Mouse (Mus musculus) lung, postnatal 25 days (tissue): ENCODE measurements around the gene Mier2.

ENCODE experiments used
- DNase-seq: peaks from one replicate; pipeline ENCODE4 v3.0.0; 2022; ENCODE audit warnings: low spot score

The Mier2 gene

GRCm38 (mm10) chr10:79554330-79555237 lies at the start of gene Mier2:
Mier2 (minus strand) TSS chr10:79555199.
- DNase-seq: peak; percentile 68

GRCm38 (mm10) chr10:79597936-79598230 lies 42.9 kb upstream of the Mier2 start:
- no peak for DNase-seq

GRCm38 (mm10) chr10:79597051-79597935 lies 42.3 kb upstream of the Mier2 start:
- DNase-seq: no peak

GRCm38 (mm10) chr10:79595590-79595929 lies 40.6 kb upstream of the Mier2 start:
- DNase-seq: no peak

GRCm38 (mm10) chr10:79594872-79595589 lies 40.0 kb upstream of the Mier2 start:
- peak; percentile 54 for DNase-seq

GRCm38 (mm10) chr10:79594111-79594510 lies 39.1 kb upstream of the Mier2 start:
- no peak for DNase-seq

DNA sequence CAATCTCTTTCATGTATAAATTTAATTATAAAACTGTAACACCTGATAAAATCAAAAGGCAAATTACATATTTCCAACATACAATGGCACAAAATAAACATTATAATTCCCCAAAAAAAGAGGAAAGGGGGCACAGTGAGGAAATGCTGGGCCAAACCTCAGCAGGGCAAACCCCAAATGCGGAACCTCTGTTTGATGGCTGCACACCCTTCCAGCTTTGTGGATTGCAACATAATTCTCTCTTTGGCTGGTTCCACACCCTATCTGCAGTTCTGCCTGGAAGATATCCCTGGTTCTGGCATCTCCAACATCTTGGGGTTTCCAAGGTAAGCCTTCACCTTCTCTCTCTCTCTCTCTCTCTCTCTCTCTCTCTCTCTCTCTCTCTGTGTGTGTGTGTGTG lies 35.7 kb upstream of the Mier2 start:
- no peak for DNase-seq

DNA sequence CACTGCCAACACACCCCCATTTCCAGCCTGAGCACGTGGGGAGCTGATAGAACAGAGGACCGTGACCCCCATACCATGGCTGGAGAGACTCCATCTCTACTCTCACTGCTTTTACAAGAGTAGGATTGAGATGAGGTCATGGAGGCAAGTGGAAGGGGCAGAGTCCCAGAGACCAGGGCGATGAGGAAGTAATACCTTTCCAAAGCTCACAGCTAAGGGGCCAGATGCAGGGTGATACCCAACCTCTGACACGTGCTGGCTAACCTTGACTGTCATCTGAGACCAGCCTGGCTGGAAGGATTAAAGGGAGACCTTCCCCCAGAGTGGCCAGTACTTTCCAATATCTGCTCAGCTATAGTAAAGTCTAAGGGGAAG lies 32.7 kb upstream of the Mier2 start:
- DNase-seq: no peak

GRCm38 (mm10) chr10:79587061-79587751 lies 32.2 kb upstream of the Mier2 start, which contains the start of gene Theg:
Theg (minus strand) TSS chr10:79587331.
- no peak for DNase-seq

DNA sequence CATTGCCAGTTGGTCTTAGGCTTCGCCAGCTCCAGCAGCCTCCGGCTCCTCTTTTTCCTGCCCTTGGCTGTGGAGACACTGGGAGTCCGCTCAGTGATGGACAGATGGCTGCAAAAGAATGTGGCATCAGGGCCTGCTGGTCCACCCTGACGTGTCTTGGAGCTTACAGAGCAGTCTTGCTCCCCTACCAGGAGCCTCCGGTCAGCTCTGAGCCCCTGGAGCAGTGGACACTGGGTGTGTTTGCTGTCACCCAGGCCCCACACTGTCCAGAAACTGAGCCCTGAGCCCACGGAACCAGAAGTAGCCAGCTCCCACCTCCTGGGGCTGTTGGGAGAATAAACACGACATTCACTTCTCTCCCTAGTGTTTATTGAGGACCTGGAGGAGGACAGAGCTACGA lies 31.2 kb upstream of the Mier2 start:
- no peak for DNase-seq

DNA sequence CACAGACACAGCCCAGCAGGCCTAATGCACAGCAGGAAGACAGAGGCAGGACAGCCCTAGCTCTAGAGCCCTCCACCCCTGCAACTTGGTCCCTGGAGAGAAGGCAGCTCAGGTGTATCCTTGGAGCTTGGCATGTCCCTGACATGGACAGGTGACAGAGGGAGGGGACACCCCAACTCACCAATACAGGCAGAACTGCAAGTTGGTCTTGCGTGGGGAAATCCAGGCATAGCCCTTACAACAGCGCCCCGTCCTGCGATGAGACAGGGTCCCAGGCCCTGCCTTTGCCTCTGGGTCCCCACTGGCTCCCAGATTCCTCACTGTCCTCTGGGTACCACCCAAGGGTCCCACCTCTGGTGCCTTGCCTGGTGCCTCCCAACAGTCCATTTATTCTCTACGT lies 30.7 kb upstream of the Mier2 start:
- DNase-seq: no peak

DNA sequence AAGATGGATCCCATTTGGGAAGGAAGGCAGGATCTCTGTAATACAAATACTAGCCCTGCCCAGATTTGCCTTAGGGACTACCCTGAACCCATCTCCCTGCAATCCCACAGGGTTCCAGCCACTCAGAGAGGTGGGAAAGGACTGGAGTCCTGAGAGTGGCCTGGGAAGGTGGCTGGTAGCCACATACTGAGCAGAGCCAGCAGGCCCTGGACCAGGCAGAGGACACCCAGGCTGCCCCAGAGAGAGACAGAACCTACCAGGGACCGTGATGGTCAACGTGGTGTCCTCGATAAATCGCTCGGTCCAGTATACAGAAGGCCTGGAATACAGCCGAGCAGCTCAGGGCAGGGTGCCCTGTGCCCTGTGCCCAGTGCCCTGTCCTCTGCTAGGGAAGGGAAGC lies 30.1 kb upstream of the Mier2 start:
- no peak for DNase-seq

GRCm38 (mm10) chr10:79584426-79584825 lies 29.4 kb upstream of the Mier2 start:
- DNase-seq: no peak

- no peak for DNase-seq
Measured at GRCm38 (mm10) chr10:79584021-79584420, 29.0 kb upstream of the Mier2 start.

DNA sequence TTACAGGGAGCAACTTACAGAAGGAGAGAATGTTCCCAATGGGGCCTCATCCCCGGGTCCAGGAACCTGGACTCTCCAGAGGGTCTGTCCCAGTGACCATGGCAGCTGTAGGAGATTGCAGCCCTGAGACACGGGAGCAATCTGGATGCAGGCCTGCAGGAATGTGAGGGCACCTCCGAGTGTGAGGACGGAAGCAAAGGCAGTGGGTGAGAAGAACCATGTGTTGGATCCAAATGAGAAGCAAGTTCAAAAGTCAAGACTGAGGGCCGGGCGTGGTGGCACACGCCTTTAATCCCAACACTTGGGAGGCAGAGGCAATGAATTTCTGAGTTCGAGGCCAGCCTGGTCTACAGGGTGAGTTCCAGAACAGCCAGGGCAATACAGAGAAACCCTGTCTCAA lies 26.5 kb upstream of the Mier2 start:
- DNase-seq: no peak

DNA sequence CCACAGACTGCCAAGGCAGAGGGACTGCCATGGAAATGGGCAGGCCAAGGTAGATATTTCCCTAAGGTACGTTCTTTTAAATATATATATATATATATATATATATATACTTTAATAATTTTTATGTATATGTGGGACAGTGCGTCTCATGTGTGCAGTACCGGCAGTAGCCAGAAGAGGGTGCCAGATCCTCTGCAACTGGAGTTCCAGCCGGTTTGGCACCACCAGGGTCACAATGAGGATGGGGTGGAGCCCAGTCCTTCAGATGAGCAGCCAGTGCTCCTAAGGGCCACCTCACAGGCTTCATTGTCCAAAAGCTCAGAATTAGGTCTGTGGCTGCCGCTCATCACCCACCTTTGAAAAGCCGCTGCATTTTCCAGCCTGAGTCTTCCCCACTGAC lies 25.8 kb upstream of the Mier2 start:
- DNase-seq: peak; percentile 3

- no peak for DNase-seq
Measured at GRCm38 (mm10) chr10:79580356-79580755, 25.4 kb upstream of the Mier2 start.

GRCm38 (mm10) chr10:79579781-79580180 lies 24.8 kb upstream of the Mier2 start:
- no peak for DNase-seq

GRCm38 (mm10) chr10:79578891-79579290 lies 23.9 kb upstream of the Mier2 start:
- no peak for DNase-seq

- DNase-seq: no peak
Measured at GRCm38 (mm10) chr10:79578276-79578675, 23.3 kb upstream of the Mier2 start.

DNA sequence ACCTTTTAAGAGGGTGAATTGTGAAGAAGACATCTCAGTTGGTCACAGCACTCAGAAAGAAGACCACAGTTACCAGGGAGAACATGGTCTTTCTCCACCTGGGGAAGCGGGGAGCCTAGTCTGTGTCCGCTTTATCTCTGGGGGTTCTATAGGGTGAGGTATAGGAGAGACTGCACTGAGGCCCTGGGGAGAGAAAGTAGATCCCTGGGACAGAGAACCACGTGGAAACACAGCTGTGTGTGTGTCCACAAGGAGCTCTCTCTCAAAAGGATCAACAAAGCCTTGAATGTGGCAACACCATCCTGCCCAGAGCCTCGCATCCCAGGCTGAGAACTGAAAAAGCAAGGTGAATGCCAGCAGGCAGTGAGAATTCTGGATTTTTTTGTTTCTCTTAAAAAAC lies 22.4 kb upstream of the Mier2 start:
- no peak for DNase-seq

- no peak for DNase-seq
Measured at GRCm38 (mm10) chr10:79575754-79576153, 20.8 kb upstream of the Mier2 start.
